Mouse (Mus musculus): ENCODE data around the gene Ncapd3. TPM values are rescaled to one million over a fixed set of nuclear protein-coding genes. Genes with fewer than 3 reads are reported as not detected.

The Ncapd3 gene
- polyA plus RNA-seq, 1 experiment from 2014 or later: 42.4 TPM

DNA sequence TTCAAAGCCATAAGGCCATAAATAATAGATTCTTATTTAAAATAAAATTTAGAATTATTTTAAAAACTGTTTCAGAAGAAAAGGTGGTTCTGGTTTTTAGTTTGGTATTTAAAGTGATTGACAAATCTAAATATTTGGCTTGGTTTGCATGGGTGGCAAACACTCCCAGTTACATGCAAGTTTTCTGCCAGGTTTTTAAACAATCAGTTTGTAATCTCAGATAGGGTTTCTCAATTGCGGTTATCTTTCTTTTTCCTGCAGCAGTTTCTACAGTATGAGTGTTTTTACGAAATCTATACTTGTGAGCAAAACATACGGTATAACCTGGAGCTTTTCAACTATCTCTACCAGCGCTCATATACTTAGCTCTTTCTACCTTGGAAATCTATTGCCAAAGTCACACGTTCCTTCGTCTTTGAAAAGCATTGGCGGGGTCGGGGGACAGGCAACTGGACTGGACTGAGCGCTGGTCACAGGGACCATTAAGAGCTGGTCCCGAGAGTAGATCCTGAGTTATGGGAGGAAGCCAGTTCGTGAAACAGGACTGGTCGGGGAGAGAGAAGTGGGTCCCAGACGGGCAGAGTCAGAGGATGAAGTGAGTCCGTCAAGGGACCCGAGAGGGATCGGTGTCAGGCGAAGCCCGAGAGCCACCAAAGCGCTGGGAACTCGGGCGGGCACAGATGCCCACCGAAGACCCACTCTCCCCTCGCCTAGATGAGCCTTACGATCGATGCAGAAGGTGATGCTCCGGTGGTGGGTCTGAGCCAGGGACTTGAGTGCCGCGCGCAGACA lies 31.1 kb upstream of the Ncapd3 start:
- Histone ChIP-seq H3K4me1 (ENCODE audit: control insufficient read depth, insufficient read depth, low read length) (peaks cover 5% of the 10 kb centered on the region; the same call in 1 of the 2 replicates), H3K4me3 (ENCODE audit: low read depth, low read length) (peak overlapping the region; percentile 66), H3K27ac (ENCODE audit: low read depth, low read length) (no peak overlapping the region), H3K27me3 (ENCODE audit: control insufficient read depth, insufficient read depth, low read length) (no peaks in the 10 kb centered on the region), H3K4me2 (ENCODE audit: low read depth) (peak overlapping the region; percentile 78), H3K9ac (ENCODE audit: low read length) (peak overlapping the region; percentile 77), H3K9me3 (ENCODE audit: control insufficient read depth, low read length) (no peaks in the 10 kb centered on the region), H3K36me3 (ENCODE audit: control insufficient read depth, insufficient read depth, low read length) (no peaks in the 10 kb centered on the region)
- 4% methylated on average over 29 of the region's 29 CpGs for WGBS
- ATAC-seq (ENCODE audit: insufficient read depth, low FRiP score, low TSS enrichment) (peak; percentile 63), DNase-seq (ENCODE audit: low spot score) (no peak)

DNA sequence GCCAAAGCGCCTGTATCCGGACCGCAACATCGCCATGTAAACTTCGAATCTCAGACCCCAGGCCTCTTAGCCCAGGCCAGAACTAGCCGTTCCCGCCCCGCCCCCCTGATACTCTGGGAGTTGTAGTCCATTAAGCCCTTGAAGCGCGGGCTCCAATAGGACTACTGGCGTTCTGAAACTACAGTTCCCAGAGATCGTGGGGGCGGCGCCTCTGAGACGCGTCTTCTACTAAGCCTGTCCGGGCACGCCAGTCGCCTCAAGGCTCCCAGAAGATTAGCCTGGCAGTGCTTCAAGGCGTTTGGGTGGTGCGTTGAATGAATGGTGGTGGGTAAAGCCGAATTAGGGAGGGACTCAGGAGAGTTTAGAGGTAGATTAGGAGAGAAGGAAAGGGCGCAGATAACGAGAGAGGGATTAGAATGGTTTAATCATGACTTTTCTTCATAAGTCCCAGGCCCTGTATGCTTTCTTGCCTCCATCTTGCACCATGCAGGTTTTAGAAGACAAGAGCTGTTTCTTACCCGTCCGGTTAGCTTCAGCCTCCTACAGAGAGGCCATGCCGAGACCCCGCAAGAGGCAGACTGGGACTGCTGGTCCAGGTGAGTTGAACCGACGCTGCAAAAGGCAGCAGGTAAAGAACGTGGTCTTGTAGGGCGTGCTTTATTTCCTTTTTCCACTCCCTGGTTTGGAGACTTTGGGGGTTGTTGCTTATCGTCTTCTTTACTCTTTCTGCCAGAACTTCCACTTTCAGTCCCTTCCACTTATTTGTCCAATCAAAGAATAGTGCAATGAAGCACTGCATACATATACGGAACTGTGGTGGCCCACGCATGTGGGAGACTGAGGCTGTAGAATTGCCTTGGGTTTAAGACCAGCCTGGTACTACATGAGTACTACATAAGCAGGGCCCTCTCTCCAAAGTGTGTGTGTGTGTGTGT lies 30.2 kb upstream of the Ncapd3 start, which contains the start of the genes Acad8 and Thyn1:
TSS of gene Acad8 (minus strand) at position 106 of the 935 bp plus-strand sequence.
TSS of gene Thyn1 (plus strand) at position 250 of the 935 bp plus-strand sequence.
- DNase-seq (ENCODE audit: low spot score): peak; percentile 96
- H3K4me2 ChIP-seq (ENCODE audit: low read depth): peak within 1 kb of the TSS; percentile 78
- no peaks in the 10 kb centered on the region for H3K27me3 ChIP-seq (ENCODE audit: control insufficient read depth, insufficient read depth, low read length)
- H3K4me1 ChIP-seq (ENCODE audit: control insufficient read depth, insufficient read depth, low read length): peaks cover 5% of the 10 kb centered on the region; the same call in 1 of the 2 replicates
- H3K27ac ChIP-seq (ENCODE audit: low read depth, low read length): no peak within 1 kb of the TSS
- H3K9ac ChIP-seq (ENCODE audit: low read length): peak within 1 kb of the TSS; percentile 84
- no peaks in the 10 kb centered on the region; the same call in 1 of the 2 replicates for H3K36me3 ChIP-seq (ENCODE audit: control insufficient read depth, insufficient read depth, low read length)
- H3K4me3 ChIP-seq (ENCODE audit: low read depth, low read length): peak within 1 kb of the TSS; percentile 66
- no peaks in the 10 kb centered on the region for H3K9me3 ChIP-seq (ENCODE audit: control insufficient read depth, low read length)
- peak; percentile 100 for ATAC-seq (ENCODE audit: insufficient read depth, low FRiP score, low TSS enrichment)
- WGBS: 2% methylated on average over 35 of the region's 35 CpGs

DNA sequence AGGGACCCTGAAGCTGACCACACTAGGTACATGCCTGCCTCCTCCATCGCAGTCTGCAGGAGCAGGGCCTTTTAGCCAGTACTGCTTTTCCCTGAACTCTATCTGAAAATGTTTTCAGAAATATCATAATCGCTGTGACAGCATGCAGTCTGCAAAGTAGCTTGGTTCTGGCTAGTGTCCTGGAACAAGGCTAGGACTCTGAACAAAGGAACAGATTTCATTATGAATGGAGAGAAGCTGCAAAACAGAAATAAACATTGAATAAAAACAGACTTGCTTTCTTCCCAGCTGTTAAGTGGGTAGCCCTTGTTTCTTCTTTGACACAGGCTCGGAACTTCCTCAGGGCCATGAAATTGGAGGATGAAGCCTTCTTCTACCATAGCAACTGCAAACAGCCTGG lies 24.7 kb upstream of the Ncapd3 start:
- 95% methylated on average over 3 of the region's 3 CpGs for WGBS
- 0 out of 2 replicates have a peak, but pooled peaks cover 3% of the 10 kb centered on the region for H3K4me1 ChIP-seq (ENCODE audit: control insufficient read depth, insufficient read depth, low read length)
- no peak overlapping the region for H3K9ac ChIP-seq (ENCODE audit: low read length)
- H3K27ac ChIP-seq (ENCODE audit: low read depth, low read length): no peak overlapping the region
- DNase-seq (ENCODE audit: low spot score) (no peak), ATAC-seq (ENCODE audit: insufficient read depth, low FRiP score, low TSS enrichment) (no peak)
- no peak overlapping the region for H3K4me3 ChIP-seq (ENCODE audit: low read depth, low read length)
- H3K4me2 ChIP-seq (ENCODE audit: low read depth): no peak overlapping the region
- peaks cover 14% of the 10 kb centered on the region for H3K36me3 ChIP-seq (ENCODE audit: control insufficient read depth, insufficient read depth, low read length)
- H3K27me3 ChIP-seq (ENCODE audit: control insufficient read depth, insufficient read depth, low read length): no peaks in the 10 kb centered on the region
- H3K9me3 ChIP-seq (ENCODE audit: control insufficient read depth, low read length): no peaks in the 10 kb centered on the region

DNA sequence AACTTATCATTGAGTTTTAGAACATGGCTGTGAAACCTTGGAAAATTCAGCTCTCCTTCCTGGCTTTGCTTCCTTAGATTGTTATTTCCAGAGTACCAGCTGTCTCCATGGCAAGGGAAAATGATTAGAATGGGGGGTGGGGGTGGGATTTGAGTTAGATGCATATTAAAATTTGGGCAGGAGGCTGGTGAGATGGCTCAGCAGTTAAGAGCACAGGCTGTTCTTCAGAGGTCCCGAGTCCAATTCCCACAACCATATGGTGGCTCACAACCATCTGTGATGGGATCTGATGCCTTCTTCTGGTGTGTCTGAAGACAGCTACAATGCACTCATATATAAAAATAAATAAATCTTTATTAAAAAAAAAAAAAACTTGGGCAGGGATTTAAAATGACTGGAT lies 24.0 kb upstream of the Ncapd3 start:
- no peak for DNase-seq (ENCODE audit: low spot score)
- ATAC-seq (ENCODE audit: insufficient read depth, low FRiP score, low TSS enrichment): no peak
- H3K4me2 ChIP-seq (ENCODE audit: low read depth): no peak overlapping the region
- no peak overlapping the region for H3K9ac ChIP-seq (ENCODE audit: low read length)
- peaks cover 14% of the 10 kb centered on the region for H3K36me3 ChIP-seq (ENCODE audit: control insufficient read depth, insufficient read depth, low read length)
- H3K4me3 ChIP-seq (ENCODE audit: low read depth, low read length): no peak overlapping the region
- H3K4me1 ChIP-seq (ENCODE audit: control insufficient read depth, insufficient read depth, low read length): 0 out of 2 replicates have a peak, but pooled peaks cover 3% of the 10 kb centered on the region
- H3K27ac ChIP-seq (ENCODE audit: low read depth, low read length): no peak overlapping the region
- H3K9me3 ChIP-seq (ENCODE audit: control insufficient read depth, low read length): no peaks in the 10 kb centered on the region
- no peaks in the 10 kb centered on the region for H3K27me3 ChIP-seq (ENCODE audit: control insufficient read depth, insufficient read depth, low read length)
- 76% methylated on average over 1 of the region's 1 CpGs for WGBS

DNA sequence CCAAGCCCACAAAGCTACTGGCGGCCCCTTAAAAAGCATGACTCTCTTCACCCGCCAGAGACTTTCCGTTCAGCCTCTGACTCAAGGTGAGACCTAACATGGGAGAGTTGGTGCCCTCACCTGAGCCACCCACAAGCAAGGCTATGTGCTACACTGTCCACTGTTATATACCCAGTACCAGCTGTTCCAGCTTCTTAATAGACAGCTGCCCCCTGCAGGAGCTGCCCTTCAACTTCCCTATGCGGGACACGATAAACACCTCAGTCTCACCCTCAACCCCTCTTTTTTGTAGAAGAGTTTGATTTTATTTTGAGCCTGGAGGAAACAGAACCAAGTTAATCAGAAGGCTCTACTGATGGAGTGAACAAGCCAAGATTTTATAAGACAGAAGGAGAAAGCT lies 23.1 kb upstream of the Ncapd3 start:
- no peak for ATAC-seq (ENCODE audit: insufficient read depth, low FRiP score, low TSS enrichment)
- Histone ChIP-seq H3K27me3 (ENCODE audit: control insufficient read depth, insufficient read depth, low read length) (no peaks in the 10 kb centered on the region), H3K4me2 (ENCODE audit: low read depth) (no peak overlapping the region), H3K9me3 (ENCODE audit: control insufficient read depth, low read length) (no peaks in the 10 kb centered on the region), H3K9ac (ENCODE audit: low read length) (no peak overlapping the region), H3K36me3 (ENCODE audit: control insufficient read depth, insufficient read depth, low read length) (peaks cover 14% of the 10 kb centered on the region), H3K4me3 (ENCODE audit: low read depth, low read length) (no peak overlapping the region), H3K27ac (ENCODE audit: low read depth, low read length) (no peak overlapping the region), H3K4me1 (ENCODE audit: control insufficient read depth, insufficient read depth, low read length) (no peaks in the 10 kb centered on the region)
- 95% methylated on average over 5 of the region's 5 CpGs for WGBS
- no peak for DNase-seq (ENCODE audit: low spot score)

DNA sequence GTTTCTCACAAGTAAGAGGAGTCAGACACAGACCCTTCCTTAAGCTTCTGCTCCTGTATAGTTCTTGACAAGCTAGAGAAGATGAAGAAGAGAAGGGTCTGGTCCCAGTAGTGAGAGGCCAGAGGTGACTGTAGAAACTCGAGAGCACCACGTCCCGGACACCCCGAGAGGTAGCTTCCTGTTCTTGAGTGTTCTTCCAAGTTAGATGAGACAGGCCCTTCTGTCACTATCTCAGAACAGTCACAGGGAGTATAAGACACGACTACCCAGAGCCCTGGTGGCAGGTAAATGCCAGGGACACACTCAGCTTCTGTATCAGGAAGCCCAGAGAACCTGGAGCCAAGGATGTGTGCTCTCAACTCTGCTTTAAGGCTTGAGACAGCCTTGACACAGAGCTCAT lies 20.7 kb upstream of the Ncapd3 start:
- H3K36me3 ChIP-seq (ENCODE audit: control insufficient read depth, insufficient read depth, low read length): peaks cover 18% of the 10 kb centered on the region
- H3K9me3 ChIP-seq (ENCODE audit: control insufficient read depth, low read length): no peaks in the 10 kb centered on the region
- no peak for ATAC-seq (ENCODE audit: insufficient read depth, low FRiP score, low TSS enrichment)

DNA sequence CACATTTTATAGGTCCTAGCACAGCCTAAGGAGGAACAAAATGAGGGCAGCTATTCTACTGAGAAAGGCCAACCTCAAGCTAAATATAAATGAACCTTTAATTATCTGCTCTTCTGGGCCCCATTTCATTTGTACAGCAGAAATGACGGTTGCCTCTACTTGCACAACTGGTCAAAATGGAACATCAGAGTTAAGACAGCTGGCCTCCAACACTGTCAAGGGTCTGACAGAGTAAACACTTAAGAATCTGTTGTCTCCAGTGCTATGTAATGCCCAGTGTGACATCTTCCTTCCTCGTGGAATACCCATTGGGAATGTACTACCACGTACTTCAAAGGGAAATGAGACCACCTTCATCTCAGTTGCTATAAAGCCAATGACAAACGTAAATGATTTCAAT lies 18.4 kb upstream of the Ncapd3 start:
- no peak for ATAC-seq (ENCODE audit: insufficient read depth, low FRiP score, low TSS enrichment)
- no peak overlapping the region for H3K4me2 ChIP-seq (ENCODE audit: low read depth)
- no peak overlapping the region for H3K9ac ChIP-seq (ENCODE audit: low read length)
- no peaks in the 10 kb centered on the region for H3K9me3 ChIP-seq (ENCODE audit: control insufficient read depth, low read length)
- DNase-seq (ENCODE audit: low spot score): no peak
- no peaks in the 10 kb centered on the region for H3K4me1 ChIP-seq (ENCODE audit: control insufficient read depth, insufficient read depth, low read length)
- no peak overlapping the region for H3K4me3 ChIP-seq (ENCODE audit: low read depth, low read length)
- H3K36me3 ChIP-seq (ENCODE audit: control insufficient read depth, insufficient read depth, low read length): peaks cover 19% of the 10 kb centered on the region
- no peaks in the 10 kb centered on the region for H3K27me3 ChIP-seq (ENCODE audit: control insufficient read depth, insufficient read depth, low read length)
- WGBS: 90% methylated on average over 4 of the region's 4 CpGs
- H3K27ac ChIP-seq (ENCODE audit: low read depth, low read length): no peak overlapping the region

More for the DNA sequence above, 20.7 kb upstream of the Ncapd3 start:
- Histone ChIP-seq H3K4me1 (ENCODE audit: control insufficient read depth, insufficient read depth, low read length) (no peaks in the 10 kb centered on the region), H3K4me3 (ENCODE audit: low read depth, low read length) (no peak overlapping the region), H3K27ac (ENCODE audit: low read depth, low read length) (no peak overlapping the region), H3K4me2 (ENCODE audit: low read depth) (no peak overlapping the region), H3K27me3 (ENCODE audit: control insufficient read depth, insufficient read depth, low read length) (no peaks in the 10 kb centered on the region), H3K9ac (ENCODE audit: low read length) (no peak overlapping the region)
- DNase-seq (ENCODE audit: low spot score): no peak
- WGBS: 84% methylated on average over 5 of the region's 5 CpGs

DNA sequence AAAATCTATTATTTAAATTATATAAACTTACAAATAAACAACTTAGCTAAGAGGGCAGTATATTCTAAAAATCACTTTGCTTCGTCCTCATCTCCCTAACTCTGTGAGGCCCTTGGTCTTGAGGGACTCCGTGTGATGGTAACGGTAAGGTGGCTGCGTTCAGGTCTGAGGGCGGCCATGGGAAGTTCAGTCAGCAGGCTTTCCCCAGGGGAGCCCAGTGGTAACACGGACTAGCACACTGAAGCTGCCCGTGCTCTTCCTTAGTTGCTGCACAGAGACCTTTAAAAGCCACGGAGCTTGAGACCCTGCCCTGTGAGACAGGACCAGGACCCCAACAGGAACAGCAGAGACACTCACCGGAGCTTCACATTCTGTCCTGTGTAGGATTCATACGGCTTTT lies 11.0 kb upstream of the Ncapd3 start:
- H3K36me3 ChIP-seq (ENCODE audit: control insufficient read depth, insufficient read depth, low read length): peaks cover 7% of the 10 kb centered on the region; the same call in 1 of the 2 replicates
- ATAC-seq (ENCODE audit: insufficient read depth, low FRiP score, low TSS enrichment): no peak
- no peak for DNase-seq (ENCODE audit: low spot score)
- no peak overlapping the region for H3K27ac ChIP-seq (ENCODE audit: low read depth, low read length)
- H3K4me1 ChIP-seq (ENCODE audit: control insufficient read depth, insufficient read depth, low read length): no peaks in the 10 kb centered on the region
- H3K9me3 ChIP-seq (ENCODE audit: control insufficient read depth, low read length): no peaks in the 10 kb centered on the region
- 97% methylated on average over 10 of the region's 10 CpGs for WGBS
- H3K9ac ChIP-seq (ENCODE audit: low read length): no peak overlapping the region
- no peak overlapping the region for H3K4me3 ChIP-seq (ENCODE audit: low read depth, low read length)
- no peaks in the 10 kb centered on the region for H3K27me3 ChIP-seq (ENCODE audit: control insufficient read depth, insufficient read depth, low read length)
- H3K4me2 ChIP-seq (ENCODE audit: low read depth): no peak overlapping the region

All from neural tube, embryonic 11.5 days (tissue).